Comparison of ENCODE assay signal across 8 mouse cellular contexts in the genomic region with DNA sequence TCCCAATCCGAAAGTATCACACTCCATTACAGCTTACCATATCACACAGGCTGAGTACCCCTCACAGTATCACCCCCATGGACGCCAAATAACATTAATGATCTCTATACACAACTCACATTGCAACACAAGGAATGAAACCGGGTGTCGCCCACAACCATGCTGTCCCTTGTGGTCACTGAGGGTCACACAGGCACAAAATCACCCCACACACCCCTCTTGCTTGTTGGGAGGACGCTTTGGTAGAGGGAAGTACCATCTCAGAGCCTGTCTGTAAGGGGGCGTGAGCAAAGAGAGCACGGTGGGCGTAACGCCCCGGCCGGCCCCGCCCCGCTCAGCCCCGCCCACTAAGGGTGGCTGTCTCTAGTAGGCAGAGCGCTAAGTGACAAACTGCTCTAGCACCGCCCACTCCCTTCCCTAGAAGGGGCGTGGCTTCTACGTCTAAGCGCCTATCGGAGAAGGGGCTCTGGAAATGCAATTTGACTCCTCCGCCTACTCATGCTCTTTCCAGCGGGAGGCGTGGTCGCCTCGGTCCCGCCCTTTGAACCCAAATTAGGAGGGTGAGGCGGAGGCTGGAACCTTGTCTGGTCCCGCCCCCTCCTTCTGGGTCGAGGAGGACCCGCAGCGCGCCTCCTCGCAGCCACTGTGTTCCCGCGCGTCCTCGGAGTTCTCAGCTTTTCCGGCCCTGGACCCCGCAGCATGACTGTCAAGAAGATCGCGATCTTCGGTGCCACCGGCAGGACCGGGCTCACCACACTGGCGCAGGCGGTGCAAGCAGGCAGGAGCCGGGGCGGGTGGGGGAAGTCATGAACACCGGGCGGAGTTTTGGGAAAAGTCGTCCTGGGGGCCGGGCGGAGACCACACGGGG. TPM values are rescaled to one million over a fixed set of nuclear protein-coding genes. Genes with fewer than 3 reads are reported as not detected.
A peak's percentile ranks its signal among the peaks of the same experiment; 100 is the strongest.
DNase-seq lines count a peak whose midpoint lies in the region; ATAC-seq lines count a peak whose summit lies in the region.

Gene Sptbn4 (minus strand): TSS at position 268 of the 868 bp plus-strand sequence.
Gene Blvrb (plus strand): TSS at position 560 of the 868 bp plus-strand sequence.

- H3K27me3 ChIP-seq in lung, embryonic 16.5 days (ENCODE audit: control insufficient read depth, insufficient read depth, low read depth, low read length) = peaks cover 22% of the 10 kb centered on the region

- H3K9ac ChIP-seq in lung, embryonic 16.5 days (ENCODE audit: low read length) = peak within 1 kb of the TSS; percentile 85

- H3K4me1 ChIP-seq in lung, embryonic 16.5 days (replicated peaks; ENCODE audit: control insufficient read depth, insufficient read depth, low read length) = peaks cover 17% of the 10 kb centered on the region

- peak within 1 kb of the TSS; percentile 95 for H3K4me2 ChIP-seq in lung, embryonic 16.5 days (ENCODE audit: low read depth, low read length)

- H3K27ac ChIP-seq in lung, embryonic 16.5 days (ENCODE audit: low read length) = peak within 1 kb of the TSS; percentile 39; the same call in 1 of the 2 replicates

- peak; percentile 80 to 89 for ATAC-seq in hematopoietic stem cell, adult 5-6 weeks (replicated peaks in 1 of 2; ENCODE audit: insufficient read depth in 1 of 2, low FRiP score in 2 of 2, low TSS enrichment in 1 of 2, low read depth in 1 of 2, poor library complexity in 2 of 2, severe bottlenecking in 2 of 2)
- ATAC-seq in lung, embryonic 16.5 days (ENCODE audit: low read depth) = peak; percentile 96

- no peaks in the 10 kb centered on the region for H3K9me3 ChIP-seq in lung, embryonic 16.5 days (ENCODE audit: control insufficient read depth, low read length)

- H3K36me3 ChIP-seq in lung, embryonic 16.5 days (ENCODE audit: control insufficient read depth, insufficient read depth, low read length) = no peaks in the 10 kb centered on the region

- 1% methylated on average over 54 of the region's 54 CpGs for WGBS in lung, embryonic 16.5 days

- peak; percentile 98 for DNase-seq in MEL-GATA-1-ER (ENCODE audit: extremely low read depth, low read depth)
- DNase-seq in cerebellum, adult 8-10 months = peak; percentile 96
- DNase-seq in forelimb bud, embryonic 11.5 days (ENCODE audit: low read depth, low spot score) = peak; percentile 100
- DNase-seq in layer of hippocampus, adult 9-10 months (ENCODE audit: low spot score) = peak; percentile 95
- DNase-seq in ovary, postnatal 10 days (ENCODE audit: low spot score) = peak; percentile 79
- DNase-seq in thymus, postnatal 10 days (ENCODE audit: low spot score in 2 of 2) = peak; percentile 95 to 98

- H3K4me3 ChIP-seq in lung, embryonic 16.5 days (ENCODE audit: low read length) = peak within 1 kb of the TSS; percentile 77

RNA-seq across cellular contexts. Expression of gene Sptbn4, which starts in this region (rescaled TPM):
- 0.31 TPM in 1 of 2 replicates, not detected in the other for total RNA-seq in hematopoietic stem cell, adult 5-6 weeks (2017)
- 0.29 and 0.41 TPM in 2 replicates for polyA plus RNA-seq in lung, embryonic 16.5 days (2015; fragmentation: Nextera tagmentation; extraction: Ambion mirVana)

RNA-seq across cellular contexts. Expression of gene Blvrb, which starts in this region (rescaled TPM):
- 20.4 and 31.7 TPM in 2 replicates for total RNA-seq in hematopoietic stem cell, adult 5-6 weeks (2017)
- polyA plus RNA-seq in lung, embryonic 16.5 days (2015; fragmentation: Nextera tagmentation; extraction: Ambion mirVana) = 58.3 and 75.9 TPM in 2 replicates

Comparison
In these comparisons a context has a peak if more than half of its experiments do, and no peak if none do; other contexts are left out.
1. Peak in every context shown above with its lines: DNase-seq, ATAC-seq, H3K4me3 ChIP-seq and H3K27ac ChIP-seq.